Mouse (Mus musculus) spleen, postnatal 4 days (tissue): Measurements from ENCODE around the gene Ssu72.
A peak's percentile ranks its signal among the peaks of the same experiment; 100 is the strongest.
"Not testable (repeated sequence)": the region's sequence is repeated elsewhere in the genome, so short reads cannot be mapped to it uniquely, and the experiment has no call there.

Experiments used
- DNase-seq, 2 experiments: peaks; one replicate each; pipeline ENCODE4 v3.0.0; 2022; ENCODE audit warnings: low spot score in 2 of 2

The Ssu72 gene

GRCm38 (mm10) chr4:155700425-155700824 lies 4.2 kb upstream of the Ssu72 start:
- DNase-seq: no peak

- DNase-seq: no peak
These were observed 1.1 kb upstream of the Ssu72 start for GRCm38 (mm10) chr4:155703425-155703929.

GRCm38 (mm10) chr4:155705592-155705929 lies 961 bp downstream of the Ssu72 start:
- DNase-seq: peak in 1 of 2 experiments; percentile 41

- DNase-seq: no peak
These were observed 4.0 kb downstream of the Ssu72 start for GRCm38 (mm10) chr4:155708582-155708981.

GRCm38 (mm10) chr4:155708988-155709387 lies 4.4 kb downstream of the Ssu72 start:
- no peak for DNase-seq

- no peak for DNase-seq
These were observed 6.1 kb downstream of the Ssu72 start for GRCm38 (mm10) chr4:155710521-155711252.

- DNase-seq: no peak
These were observed 17.1 kb downstream of the Ssu72 start for GRCm38 (mm10) chr4:155721668-155722083.

GRCm38 (mm10) chr4:155727993-155728392 lies 23.4 kb downstream of the Ssu72 start:
- DNase-seq: no peak

GRCm38 (mm10) chr4:155733267-155733666 lies 28.7 kb downstream of the Ssu72 start:
- DNase-seq: no peak

- peak; percentile 68 to 81 for DNase-seq
These were observed 29.8 kb downstream of the Ssu72 start, which contains the start of gene Tmem240 for GRCm38 (mm10) chr4:155734350-155734941. Gene Tmem240 (plus strand): TSS chr4:155734800.

GRCm38 (mm10) chr4:155734951-155735702 lies 30.5 kb downstream of the Ssu72 start:
- DNase-seq: peak; percentile 28 to 73

GRCm38 (mm10) chr4:155735788-155736187 lies 31.2 kb downstream of the Ssu72 start:
- no peak for DNase-seq

- DNase-seq: no peak
These were observed 31.8 kb downstream of the Ssu72 start for GRCm38 (mm10) chr4:155736421-155736820.

GRCm38 (mm10) chr4:155738262-155738661 lies 33.7 kb downstream of the Ssu72 start:
- DNase-seq: no peak

GRCm38 (mm10) chr4:155739152-155739551 lies 34.6 kb downstream of the Ssu72 start:
- no peak for DNase-seq

GRCm38 (mm10) chr4:155739741-155740636 lies 35.4 kb downstream of the Ssu72 start:
- DNase-seq: no peak

- DNase-seq: not testable (repeated sequence)
These were observed 36.1 kb downstream of the Ssu72 start for GRCm38 (mm10) chr4:155740681-155741080.

GRCm38 (mm10) chr4:155742684-155743083 lies 38.1 kb downstream of the Ssu72 start:
- no peak for DNase-seq

- DNase-seq: no peak
These were observed 39.9 kb downstream of the Ssu72 start for GRCm38 (mm10) chr4:155744474-155744873.

GRCm38 (mm10) chr4:155745136-155745535 lies 40.5 kb downstream of the Ssu72 start:
- no peak for DNase-seq

- DNase-seq: no peak
These were observed 41.5 kb downstream of the Ssu72 start for GRCm38 (mm10) chr4:155746036-155746548.
